In the genomic region with DNA sequence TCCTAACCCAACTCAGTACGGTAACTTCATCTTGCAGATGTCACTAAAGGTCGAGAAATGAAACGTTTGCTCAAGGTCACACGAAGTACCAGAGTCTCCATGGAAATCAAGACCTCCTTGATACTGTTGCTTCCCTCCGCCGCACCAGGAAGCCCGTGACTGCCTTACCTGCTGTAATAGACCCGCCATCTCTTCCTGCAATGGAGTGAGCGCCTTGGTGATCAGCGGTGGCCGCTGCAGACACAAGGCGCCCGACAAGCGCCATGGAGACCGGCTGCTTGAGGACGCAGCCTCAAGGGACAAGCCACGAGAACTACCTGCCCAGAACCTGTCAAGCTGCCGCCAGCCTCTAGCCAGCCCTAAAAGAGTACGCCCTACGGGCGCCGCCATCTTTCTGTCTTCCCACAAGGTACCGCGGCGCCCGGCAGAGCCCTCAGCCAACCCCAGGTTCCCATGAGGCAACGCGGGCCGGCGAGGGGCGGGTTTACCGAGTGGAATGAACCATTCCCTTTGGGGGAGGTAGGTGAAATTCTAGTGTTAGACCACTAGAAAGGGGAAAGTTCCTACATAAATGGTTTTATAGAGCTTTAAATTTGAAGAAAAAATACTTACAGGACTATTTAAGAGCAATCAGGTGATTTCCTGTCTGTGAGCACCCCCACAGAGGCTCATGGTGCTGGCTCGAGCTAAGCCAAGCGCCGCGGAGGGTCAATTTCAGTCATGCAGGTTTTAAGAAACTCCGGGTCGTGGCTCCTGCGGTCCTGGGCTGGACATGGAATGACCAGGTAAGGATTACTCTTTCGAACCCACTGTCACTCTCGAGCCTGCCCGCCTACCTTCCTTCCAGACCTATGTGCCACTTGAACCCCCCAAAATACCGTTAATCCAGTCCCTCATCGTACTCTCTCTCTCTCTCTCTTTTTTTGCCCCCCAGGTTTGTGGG, we compare ENCODE assay signal across 7 mouse cellular contexts. TPM values are rescaled to one million over a fixed set of nuclear protein-coding genes. Genes with fewer than 3 reads are reported as not detected.
DNase-seq lines count a peak whose midpoint lies in the region; ATAC-seq lines count a peak whose summit lies in the region.

A gene (plus strand): TSS at position 481 of the 943 bp plus-strand sequence.
A gene (minus strand): TSS at position 893 of the 943 bp plus-strand sequence.

- H3K4me2 ChIP-seq in intestine, embryonic 15.5 days (replicated peaks), result peak within 1 kb of the TSS; percentile 82

- H3K36me3 ChIP-seq in intestine, embryonic 15.5 days, result peaks cover 12% of the 10 kb centered on the region; the same call in 1 of the 2 replicates
- H3K36me3 ChIP-seq in midbrain, embryonic 10.5 days, result peaks cover 43% of the 10 kb centered on the region

- peak; percentile 82 to 86 for DNase-seq in adrenal gland, adult 18-20 months (ENCODE audit: low spot score in 2 of 2)
- peak; percentile 95 for DNase-seq in embryo, embryonic 11 days
- DNase-seq in gastrocnemius, postnatal 36 days, result peak; percentile 69 to 81
- DNase-seq in left cerebral cortex, postnatal 25 days (ENCODE audit: low spot score in 2 of 2), result peak; percentile 87 to 88
- DNase-seq in midbrain, embryonic 10.5 days (ENCODE audit: low spot score), result peak; percentile 86
- peak; percentile 86 for DNase-seq in right cerebral cortex, postnatal 4 days

- H3K9me3 ChIP-seq in intestine, embryonic 15.5 days, result no peaks in the 10 kb centered on the region
- no peaks in the 10 kb centered on the region for H3K9me3 ChIP-seq in midbrain, embryonic 10.5 days (replicated peaks)

- WGBS in intestine, embryonic 15.5 days, result under 1% methylated on average over 44 of the region's 44 CpGs
- WGBS in midbrain, embryonic 10.5 days, result under 1% methylated on average over 44 of the region's 44 CpGs

- H3K4me3 ChIP-seq in intestine, embryonic 15.5 days (replicated peaks), result peak within 1 kb of the TSS; percentile 75
- peak within 1 kb of the TSS; percentile 95 for H3K4me3 ChIP-seq in midbrain, embryonic 10.5 days

- no peaks in the 10 kb centered on the region for H3K27me3 ChIP-seq in intestine, embryonic 15.5 days (replicated peaks)
- no peaks in the 10 kb centered on the region for H3K27me3 ChIP-seq in midbrain, embryonic 10.5 days (ENCODE audit: low read depth, poor library complexity, severe bottlenecking)

- peaks cover 3% of the 10 kb centered on the region for H3K4me1 ChIP-seq in intestine, embryonic 15.5 days (replicated peaks)
- H3K4me1 ChIP-seq in midbrain, embryonic 10.5 days, result peaks cover 25% of the 10 kb centered on the region

- peak; percentile 99 for ATAC-seq in intestine, embryonic 15.5 days

- H3K9ac ChIP-seq in intestine, embryonic 15.5 days, result peak within 1 kb of the TSS; percentile 78

- intact Hi-C loops in gastrocnemius, postnatal 36 days (cut with DNase I), result no loop called here
- intact Hi-C loops in left cerebral cortex, postnatal 25 days (cut with DNase I), result no loop called here

- H3K27ac ChIP-seq in intestine, embryonic 15.5 days, result peak within 1 kb of the TSS; percentile 45; the same call in 1 of the 2 replicates
- peak within 1 kb of the TSS; percentile 97 for H3K27ac ChIP-seq in midbrain, embryonic 10.5 days (replicated peaks)

RNA-seq across cellular contexts. Expression of the first gene that starts in this region (rescaled TPM):
- 10 to 100 TPM; 91.8 to 92.9 TPM for total RNA-seq in adrenal gland, adult 18-20 months (2021)
- 10 to 100 TPM; 28.7 to 33.8 TPM for total RNA-seq in gastrocnemius, postnatal 36 days (2021)
- polyA plus RNA-seq in intestine, embryonic 15.5 days (2015; fragmentation: Nextera tagmentation; extraction: Ambion mirVana), result 58.9 and 63.7 TPM in 2 replicates
- total RNA-seq in left cerebral cortex, postnatal 25 days (2021), result 10 to 100 TPM; 33.3 to 38.5 TPM
- polyA plus RNA-seq in midbrain, embryonic 10.5 days (2016; fragmentation: Nextera tagmentation; extraction: Ambion mirVana), result 91.4 and 97.8 TPM in 2 replicates

RNA-seq across cellular contexts. Expression of the second gene that starts in this region (rescaled TPM):
- total RNA-seq in adrenal gland, adult 18-20 months (2021), result 10 to 100 TPM; 40.1 to 40.9 TPM
- 10 to 100 TPM; 27.4 to 31.7 TPM for total RNA-seq in gastrocnemius, postnatal 36 days (2021)
- 85.0 and 88.6 TPM in 2 replicates for polyA plus RNA-seq in intestine, embryonic 15.5 days (2015; fragmentation: Nextera tagmentation; extraction: Ambion mirVana)
- total RNA-seq in left cerebral cortex, postnatal 25 days (2021), result 10 to 100 TPM; 31.6 to 36.7 TPM
- 75.5 and 87.7 TPM in 2 replicates for polyA plus RNA-seq in midbrain, embryonic 10.5 days (2016; fragmentation: Nextera tagmentation; extraction: Ambion mirVana)

Comparison
In these comparisons a context has a peak if more than half of its experiments do, and no peak if none do; other contexts are left out.
1. Peak in every context shown above with its lines: DNase-seq, ATAC-seq, H3K4me3 ChIP-seq and H3K27ac ChIP-seq.